Mouse (Mus musculus): ENCODE data around the gene Hsf3. TPM values are rescaled to one million over a fixed set of nuclear protein-coding genes. Genes with fewer than 3 reads are reported as not detected.

Gene Hsf3
- polyA plus RNA-seq (2014; fragmentation: Illumina TruSeq; extraction: RNeasy Lipid Tissue Mini Kit (QIAGEN cat#74804); ENCODE audit: low read depth, low replicate concordance): 1.3 TPM

DNA sequence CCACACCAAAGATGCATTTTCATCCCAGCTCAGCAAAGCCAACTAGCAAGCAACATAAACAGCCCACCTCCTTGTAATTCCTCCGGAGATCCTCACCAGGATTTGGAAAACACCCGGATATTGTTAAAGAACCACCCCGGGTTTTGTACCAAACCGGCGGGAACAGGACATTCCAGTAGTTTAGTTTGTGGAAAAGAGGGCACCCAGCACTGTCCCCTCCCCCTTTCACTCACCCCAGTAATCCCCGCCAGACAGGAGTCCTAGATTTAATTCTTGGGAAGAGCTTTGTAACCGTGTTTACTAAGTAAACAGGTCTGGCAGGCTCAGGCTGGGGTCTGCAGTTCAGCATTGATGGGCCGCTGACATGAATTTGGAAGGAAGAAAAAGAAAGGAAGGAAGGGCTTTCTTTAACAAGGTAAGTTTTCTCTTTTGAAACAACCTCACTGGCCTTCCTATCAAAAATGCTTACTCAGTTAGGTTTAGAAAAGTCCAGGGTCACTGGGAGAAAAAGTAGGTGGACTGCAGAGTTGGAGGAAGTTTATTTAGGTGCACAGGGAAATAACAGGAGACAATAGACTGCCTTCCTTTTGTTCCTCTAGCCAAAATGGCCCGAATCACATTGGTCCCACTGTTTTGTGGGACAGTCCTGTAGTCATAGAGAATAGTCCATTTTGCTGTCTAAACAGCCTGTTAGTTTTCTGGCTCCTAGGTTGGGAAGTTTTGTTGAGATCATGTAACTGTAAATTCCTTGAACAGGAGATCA is at the start of gene Hsf3:
Hsf3 (minus strand) TSS at position 94 of the 763 bp plus-strand sequence.

DNA sequence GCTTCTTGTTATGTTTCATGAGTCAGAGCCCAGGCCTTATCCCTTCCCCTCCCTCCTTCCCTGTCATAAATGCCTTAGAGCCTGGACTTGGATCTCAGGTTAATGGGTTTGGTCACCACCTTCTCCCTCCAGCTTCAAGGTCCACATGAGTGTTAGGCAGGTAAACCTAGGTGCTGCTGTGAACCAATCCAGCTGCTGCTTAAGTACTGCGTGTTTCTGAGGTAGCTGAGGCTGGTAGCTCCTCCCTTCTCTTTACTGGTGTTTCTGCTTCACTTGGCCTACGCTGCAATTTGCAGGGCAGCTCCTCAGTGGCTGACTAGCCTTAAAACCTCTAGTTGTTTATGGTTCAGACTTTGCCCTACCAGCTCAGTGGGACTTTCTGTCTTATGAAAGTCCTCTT is 945 bp downstream of the Hsf3 start, which contains the start of gene Heph:
Heph (plus strand) TSS at position 211 of the 400 bp plus-strand sequence.

GRCm38 (mm10) chrX:96293338-96293737 is 162.8 kb downstream of the Hsf3 start, which contains the start of gene Vsig4:
Gene Vsig4, minus strand, starts transcription at chrX:96293438.

Other genes with a start within 250 kb of the Hsf3 start
- gene Vsig4, start 162.9 kb downstream of the Hsf3 start, polyA plus RNA-seq (2014; fragmentation: Illumina TruSeq; extraction: RNeasy Lipid Tissue Mini Kit (QIAGEN cat#74804); ENCODE audit: low read depth, low replicate concordance): 1.1 TPM
- gene Heph, start 935 bp downstream of the Hsf3 start, polyA plus RNA-seq (2014; fragmentation: Illumina TruSeq; extraction: RNeasy Lipid Tissue Mini Kit (QIAGEN cat#74804); ENCODE audit: low read depth, low replicate concordance): 23.3 TPM